8 mouse cellular contexts compared by ENCODE assay signal in the genomic region with DNA sequence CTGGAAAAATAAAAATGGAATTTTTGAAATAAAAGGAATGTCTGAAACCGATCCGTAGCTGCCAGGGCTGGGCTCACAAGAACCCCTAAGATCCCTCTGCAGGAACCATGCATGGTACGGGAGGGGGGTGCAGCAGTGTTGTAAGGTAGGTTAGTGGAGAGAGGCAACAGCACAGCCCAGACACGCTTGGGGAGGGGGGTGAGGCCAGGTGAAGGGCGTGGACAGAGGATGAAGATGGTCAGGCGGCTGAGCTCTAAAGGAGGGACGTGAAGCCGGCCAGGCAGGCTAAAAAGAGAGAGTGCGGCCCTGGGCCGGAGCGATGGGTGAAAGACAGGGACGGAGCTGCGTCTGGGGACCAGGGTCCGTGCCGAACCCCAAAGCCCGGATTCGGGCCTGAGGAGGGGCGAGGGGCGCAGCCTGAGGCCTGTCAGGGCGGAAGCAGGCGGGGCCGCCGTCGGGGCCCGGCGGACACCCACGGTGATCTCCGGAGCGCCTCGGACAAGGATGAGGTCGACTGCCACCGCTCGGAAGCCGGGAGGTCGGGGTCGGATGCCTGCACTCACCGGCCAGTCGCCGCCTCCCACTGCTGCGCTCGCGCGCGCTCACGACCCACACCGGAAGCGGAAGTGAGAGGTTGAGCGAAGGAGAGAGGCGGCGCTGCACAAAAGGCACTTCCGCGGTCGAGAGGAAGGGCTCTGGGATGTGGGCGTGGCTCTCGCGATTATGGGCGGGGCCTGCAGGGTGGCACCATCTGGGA. TPM values are rescaled to one million over a fixed set of nuclear protein-coding genes. Genes with fewer than 3 reads are reported as not detected.
DNase-seq lines count a peak whose midpoint lies in the region; ATAC-seq and TF ChIP-seq lines count a peak whose summit lies in the region.

Gene Clasrp, minus strand, starts transcription at position 638 of the 757 bp plus-strand sequence.

- peak; percentile 97 for DNase-seq in MEL (ENCODE audit: low read depth, low spot score)
- peak; percentile 95 for DNase-seq in cerebellum, adult 2 months
- peak; percentile 94 for DNase-seq in forelimb bud, embryonic 11.5 days (ENCODE audit: low read depth, low spot score)
- DNase-seq in layer of hippocampus, adult 9-10 months (ENCODE audit: low spot score): peak; percentile 83
- DNase-seq in ovary, postnatal 10 days (ENCODE audit: low spot score): peak; percentile 85
- peak; percentile 95 to 97 for DNase-seq in thymus, postnatal 10 days (ENCODE audit: low spot score in 2 of 2)

- peak within 1 kb of the TSS; percentile 90 for H3K4me2 ChIP-seq in lung, embryonic 16.5 days (ENCODE audit: low read depth, low read length)

- no peaks in the 10 kb centered on the region for H3K9me3 ChIP-seq in MEL (replicated peaks; ENCODE audit: insufficient read depth, low read length)
- H3K9me3 ChIP-seq in lung, embryonic 16.5 days (ENCODE audit: control insufficient read depth, low read length): no peaks in the 10 kb centered on the region

- TF ChIP-seq RAD21 in MEL (IDR thresholded peaks at IDR 0.05; ENCODE audit: low read depth, low read length): no peak

- peaks cover 23% of the 10 kb centered on the region for H3K79me2 ChIP-seq in MEL (ENCODE audit: control insufficient read depth, insufficient read depth, low read length, poor library complexity)

- peaks cover 0 to 12% of the 10 kb centered on the region in 2 experiments for H3K36me3 ChIP-seq in MEL (ENCODE audit: control insufficient read depth in 1 of 2, insufficient read depth in 2 of 2, low read length in 2 of 2)
- H3K36me3 ChIP-seq in lung, embryonic 16.5 days (ENCODE audit: control insufficient read depth, insufficient read depth, low read length): peaks cover 14% of the 10 kb centered on the region

- peak within 1 kb of the TSS; percentile 82 for H3K27ac ChIP-seq in MEL (ENCODE audit: control insufficient read depth, low read depth, low read length)
- peak within 1 kb of the TSS; percentile 46; the same call in 1 of the 2 replicates for H3K27ac ChIP-seq in cerebellum, adult 2 months (ENCODE audit: insufficient read depth, low read length)
- peak within 1 kb of the TSS; percentile 66 for H3K27ac ChIP-seq in lung, embryonic 16.5 days (ENCODE audit: low read length)

- H3K9ac ChIP-seq in MEL (ENCODE audit: control insufficient read depth, low read depth, low read length, poor library complexity, severe bottlenecking): peak within 1 kb of the TSS; percentile 87
- peak within 1 kb of the TSS; percentile 99 for H3K9ac ChIP-seq in lung, embryonic 16.5 days (ENCODE audit: low read length)

- TF ChIP-seq EP300 in MEL (IDR thresholded peaks at IDR 0.05; ENCODE audit: low read depth in 1 of 2, low read length in 2 of 2): 0 out of 4 replicates have a peak, but pooled peaks of 1 of the 2 experiments have one; percentile 17

- no peaks in the 10 kb centered on the region for H3K27me3 ChIP-seq in MEL (ENCODE audit: control insufficient read depth in 1 of 2, insufficient read depth in 2 of 2, low read length in 2 of 2)
- no peaks in the 10 kb centered on the region for H3K27me3 ChIP-seq in cerebellum, adult 2 months (ENCODE audit: control insufficient read depth, insufficient read depth, low read length)
- H3K27me3 ChIP-seq in lung, embryonic 16.5 days (ENCODE audit: control insufficient read depth, insufficient read depth, low read depth, low read length): no peaks in the 10 kb centered on the region

- peaks cover 2 to 11% of the 10 kb centered on the region in 2 experiments; a peak in 1 of 4 replicates for H3K4me1 ChIP-seq in MEL (ENCODE audit: control insufficient read depth in 1 of 2, insufficient read depth in 2 of 2, low read length in 2 of 2)
- peaks cover 16% of the 10 kb centered on the region for H3K4me1 ChIP-seq in cerebellum, adult 2 months (ENCODE audit: control insufficient read depth, insufficient read depth, low read length)
- H3K4me1 ChIP-seq in lung, embryonic 16.5 days (replicated peaks; ENCODE audit: control insufficient read depth, insufficient read depth, low read length): peaks cover 11% of the 10 kb centered on the region

- peak; percentile 94 to 98 for ATAC-seq in hematopoietic stem cell, adult 5-6 weeks (replicated peaks in 1 of 2; ENCODE audit: insufficient read depth in 1 of 2, low FRiP score in 2 of 2, low TSS enrichment in 1 of 2, low read depth in 1 of 2, poor library complexity in 2 of 2, severe bottlenecking in 2 of 2)
- peak; percentile 97 for ATAC-seq in lung, embryonic 16.5 days (ENCODE audit: low read depth)

- no peak for TF ChIP-seq CTCF in MEL (IDR thresholded peaks at IDR 0.05 in 2 of 3, conservative IDR thresholded peaks at IDR 0.05 in 1 of 3; ENCODE audit: control insufficient read depth in 1 of 3, insufficient read depth in 1 of 3, low read depth in 2 of 3, low read length in 3 of 3, poor library complexity in 1 of 3, severe bottlenecking in 1 of 3)
- no peak for TF ChIP-seq CTCF in cerebellum, adult 2 months (IDR thresholded peaks at IDR 0.05; ENCODE audit: borderline replicate concordance, insufficient read depth, low read depth, low read length)

- H3K4me3 ChIP-seq in MEL (ENCODE audit: control insufficient read depth in 1 of 2, insufficient read depth in 1 of 2, low read depth in 2 of 2, low read length in 2 of 2): peak within 1 kb of the TSS; percentile 91 to 96
- peak within 1 kb of the TSS; percentile 69 for H3K4me3 ChIP-seq in cerebellum, adult 2 months (replicated peaks; ENCODE audit: insufficient read depth, low read depth, low read length)
- H3K4me3 ChIP-seq in lung, embryonic 16.5 days (ENCODE audit: low read length): peak within 1 kb of the TSS; percentile 96

- peak; percentile 75 to 91; a peak in 3 of 4 replicates for TF ChIP-seq POLR2A in MEL (IDR thresholded peaks at IDR 0.05; ENCODE audit: control insufficient read depth in 1 of 2, insufficient read depth in 1 of 2, low read depth in 1 of 2, low read length in 2 of 2, poor library complexity in 1 of 2)
- peak; percentile 89 for TF ChIP-seq POLR2A in cerebellum, adult 2 months (IDR thresholded peaks at IDR 0.05; ENCODE audit: borderline replicate concordance, insufficient read depth, low read length)

- WGBS in cerebellum, adult 2 months: 1% methylated on average over 57 of the region's 57 CpGs
- under 1% methylated on average over 55 of the region's 57 CpGs for WGBS in lung, embryonic 16.5 days

TF ChIP-seq in MEL, 35 proteins besides CTCF, POLR2A, EP300 and RAD21 (continues in another document):
- TF ChIP-seq MAZ (IDR thresholded peaks at IDR 0.05; ENCODE audit: low read depth, low read length): no peak
- peak; percentile 91 for TF ChIP-seq POLR2AphosphoS2 (IDR thresholded peaks at IDR 0.05; ENCODE audit: low read length)
- peak; percentile 68; the same call in 1 of the 2 replicates for TF ChIP-seq KAT2A (conservative IDR thresholded peaks at IDR 0.05; ENCODE audit: low read depth, low read length)
- TF ChIP-seq BHLHE40 (IDR thresholded peaks at IDR 0.05; ENCODE audit: borderline replicate concordance, low read depth, low read length): no peak
- TF ChIP-seq CHD1 (IDR thresholded peaks at IDR 0.05; ENCODE audit: low read depth, low read length): no peak
- no peak for TF ChIP-seq ZNF384 (IDR thresholded peaks at IDR 0.05; ENCODE audit: low read depth, low read length)
- TF ChIP-seq POLR2AphosphoS5 (IDR thresholded peaks at IDR 0.05; ENCODE audit: borderline replicate concordance, low read depth, low read length): no peak
- TF ChIP-seq GABPA (IDR thresholded peaks at IDR 0.05; ENCODE audit: low read depth, low read length): no peak
- TF ChIP-seq SIN3A (IDR thresholded peaks at IDR 0.05; ENCODE audit: low read length): peak; percentile 83
- TF ChIP-seq E2F4 (IDR thresholded peaks at IDR 0.05; ENCODE audit: borderline replicate concordance, low read depth, low read length): peak; percentile 68; the same call in 1 of the 2 replicates
- no peak for TF ChIP-seq TBP (IDR thresholded peaks at IDR 0.05; ENCODE audit: low read depth, low read length)
- no peak for TF ChIP-seq MYB (IDR thresholded peaks at IDR 0.05; ENCODE audit: low read depth, low read length)
- no peak for TF ChIP-seq GATA1 (IDR thresholded peaks at IDR 0.05; ENCODE audit: low read depth, low read length)
- TF ChIP-seq TCF12 (IDR thresholded peaks at IDR 0.05; ENCODE audit: low read depth, low read length): peak; percentile 51
- peak; percentile 25; the same call in 1 of the 2 replicates for TF ChIP-seq MAX (IDR thresholded peaks at IDR 0.05; ENCODE audit: low read length)
- TF ChIP-seq ETS1 (IDR thresholded peaks at IDR 0.05; ENCODE audit: low read depth, low read length): 0 out of 2 replicates have a peak, but pooled peaks have one; percentile 24
- TF ChIP-seq ZC3H11A (IDR thresholded peaks at IDR 0.05; ENCODE audit: low read depth, low read length): no peak
- TF ChIP-seq SMC3 (IDR thresholded peaks at IDR 0.05; ENCODE audit: low read depth, low read length): no peak
- no peak for TF ChIP-seq JUND (IDR thresholded peaks at IDR 0.05; ENCODE audit: low read depth, low read length)
- no peak for TF ChIP-seq TAL1 (IDR thresholded peaks at IDR 0.05; ENCODE audit: low read length)
- TF ChIP-seq UBTF (IDR thresholded peaks at IDR 0.05; ENCODE audit: borderline replicate concordance, insufficient read depth, low read depth, low read length): no peak
- no peak for TF ChIP-seq USF2 (IDR thresholded peaks at IDR 0.05; ENCODE audit: borderline replicate concordance in 1 of 2, insufficient read depth in 1 of 2, low read depth in 1 of 2, low read length in 2 of 2)
- peak; percentile 64 for TF ChIP-seq NRF1 (IDR thresholded peaks at IDR 0.05; ENCODE audit: insufficient read depth, low read depth, low read length, poor library complexity, severe bottlenecking)
- peak; percentile 42 for TF ChIP-seq CHD2 (IDR thresholded peaks at IDR 0.05; ENCODE audit: low read length)
- TF ChIP-seq HCFC1 (IDR thresholded peaks at IDR 0.05; ENCODE audit: low read depth, low read length): peak; percentile 90
- TF ChIP-seq MYC (IDR thresholded peaks at IDR 0.05; ENCODE audit: low read depth, low read length): no peak
- TF ChIP-seq MEF2A (IDR thresholded peaks at IDR 0.05; ENCODE audit: extremely low read depth, insufficient replicate concordance, low read depth, low read length, poor library complexity, severe bottlenecking): no peak
- no peak for TF ChIP-seq RCOR1 (IDR thresholded peaks at IDR 0.05; ENCODE audit: low read depth, low read length)
- TF ChIP-seq ZMIZ1 (IDR thresholded peaks at IDR 0.05; ENCODE audit: low read depth, low read length): peak; percentile 85; the same call in 1 of the 2 replicates

RNA-seq across cellular contexts. Expression of gene Clasrp, which starts in this region (rescaled TPM):
- 29.9 and 31.1 TPM in 2 replicates for total RNA-seq in MEL (2012; rRNA removed)
- polyA plus RNA-seq in MEL (2012; ENCODE audit: insufficient read depth in 1 of 2, insufficient read length in 2 of 2, low read depth in 1 of 2, low replicate concordance in 2 of 2, missing spikeins in 1 of 2): 10 to 100 TPM in 1 of 2 experiments, not detected in 1; 62.2 TPM
- 151 and 152 TPM in 2 replicates for polyA plus RNA-seq in cerebellum, adult 2 months (2012; rRNA removed)
- total RNA-seq in hematopoietic stem cell, adult 5-6 weeks (2017): 40.1 and 51.3 TPM in 2 replicates
- 41.4 and 43.5 TPM in 2 replicates for polyA plus RNA-seq in lung, embryonic 16.5 days (2015; fragmentation: Nextera tagmentation; extraction: Ambion mirVana)

Comparison
In these comparisons a context has a peak if more than half of its experiments do, and no peak if none do; other contexts are left out.
1. Peak in every context shown above with its lines: DNase-seq, ATAC-seq, H3K4me3 ChIP-seq and H3K27ac ChIP-seq.